Mouse (Mus musculus) limb, embryonic 15.5 days (tissue): ENCODE data around the gene St6gal1. TPM values are rescaled to one million over a fixed set of nuclear protein-coding genes. Genes with fewer than 3 reads are reported as not detected.

Experiments used
- ATAC-seq: fragments of 200-750 bp; cut with Nextera tagmentation; 2 replicates; pipeline ENCODE4 v1.8.0; 2017; ENCODE audit warnings: low read depth, moderate TSS enrichment; ENCODE audit not compliant: insufficient number of reproducible peaks, low FRiP score, low TSS enrichment
- H3K27ac ChIP-seq: fragments of 300-500 bp; sonication (generic); 2 replicates; pipeline ENCODE4 v1.5.1; 2015; ENCODE audit warnings: moderate library complexity, mild to moderate bottlenecking, inconsistent platforms
- H3K27me3 ChIP-seq: fragments of 300-500 bp; sonication (generic); 2 replicates; pipeline ENCODE4 v1.6.1; 2015; ENCODE audit warnings: inconsistent platforms
- H3K36me3 ChIP-seq: fragments of 300-500 bp; sonication (generic); 2 replicates; pipeline ENCODE4 v1.6.1; 2015; ENCODE audit warnings: inconsistent platforms
- H3K4me1 ChIP-seq: fragments of 300-500 bp; sonication (generic); 2 replicates; pipeline ENCODE4 v1.6.1; 2015; ENCODE audit warnings: inconsistent platforms
- H3K4me2 ChIP-seq: fragments of 300-500 bp; sonication (generic); 2 replicates; pipeline ENCODE4 v1.6.1; 2015; ENCODE audit warnings: mild to moderate bottlenecking, inconsistent platforms
- H3K4me3 ChIP-seq: fragments of 300-500 bp; sonication (generic); 2 replicates; pipeline ENCODE4 v1.5.1; 2015; ENCODE audit warnings: mild to moderate bottlenecking, inconsistent platforms
- H3K9ac ChIP-seq: fragments of 300-500 bp; sonication (generic); 2 replicates; pipeline ENCODE4 v1.6.1; 2015; ENCODE audit warnings: inconsistent platforms
- H3K9me3 ChIP-seq: fragments of 300-500 bp; sonication (generic); 2 replicates; pipeline ENCODE4 v1.6.1; 2016; ENCODE audit warnings: inconsistent platforms
- WGBS: fragments of 180-500 bp; shearing (Covaris S2); methylation state at CpG from one replicate; pipeline ENCODE4 v1.1.7; 2015; 5-methylcytosine and 5-hydroxymethylcytosine counted together
- polyA plus RNA-seq: library from polyadenylated mRNA; unstranded; fragments of >200 nt; fragmentation: Nextera tagmentation; extraction: Ambion mirVana; gene quantifications from 2 replicates; pipeline ENCODE4 v1.2.1, GENCODE M21; 2015

Gene St6gal1
- polyA plus RNA-seq, 1 experiment from 2014 or later: 13.6 TPM

DNA sequence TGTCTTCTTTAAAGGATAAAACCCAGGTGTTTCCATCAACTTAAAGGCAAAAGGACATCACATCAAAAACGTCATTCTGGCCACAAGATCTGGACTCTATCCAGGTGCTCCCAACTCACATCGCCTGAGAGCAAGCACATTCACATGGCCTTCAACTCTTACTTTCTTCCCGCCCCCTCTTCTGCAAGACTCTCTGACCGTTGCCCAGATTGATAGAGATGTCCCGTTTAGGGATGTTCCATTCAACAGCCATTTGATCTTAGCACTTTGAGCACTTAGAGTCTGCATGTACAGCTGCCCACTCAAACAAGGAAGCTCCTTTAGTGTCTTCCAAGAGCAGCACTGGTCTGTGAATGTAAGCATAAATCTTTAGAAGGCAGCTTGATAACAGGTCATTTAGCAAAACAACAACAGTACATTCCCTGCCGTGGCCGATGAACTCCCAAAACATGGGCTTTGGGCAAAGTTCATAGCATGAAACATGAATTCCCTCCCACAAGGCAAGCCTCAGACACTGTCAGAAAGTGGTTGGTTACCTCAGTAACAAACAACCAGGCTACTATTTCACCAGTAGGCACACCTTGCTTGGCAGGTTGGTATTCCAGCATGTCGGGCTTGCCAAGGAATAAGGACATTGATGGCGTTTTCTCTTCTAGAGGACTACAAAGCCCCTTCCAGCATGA, 32.8 kb upstream of the St6gal1 start:
- no peak overlapping the region for H3K9ac ChIP-seq
- H3K27me3 ChIP-seq: no peaks in the 10 kb centered on the region
- no peak overlapping the region for H3K4me3 ChIP-seq
- WGBS: 72% methylated on average over 9 of the region's 9 CpGs
- no peak for ATAC-seq
- no peaks in the 10 kb centered on the region for H3K9me3 ChIP-seq
- no peak overlapping the region for H3K4me2 ChIP-seq
- no peaks in the 10 kb centered on the region for H3K4me1 ChIP-seq
- no peak overlapping the region for H3K27ac ChIP-seq
- H3K36me3 ChIP-seq: no peaks in the 10 kb centered on the region

GRCm38 (mm10) chr16:23195618-23196017, 28.9 kb upstream of the St6gal1 start:
- no peak overlapping the region for H3K27ac ChIP-seq
- H3K27me3 ChIP-seq: no peaks in the 10 kb centered on the region
- no peak for ATAC-seq
- no peaks in the 10 kb centered on the region for H3K9me3 ChIP-seq
- H3K9ac ChIP-seq: no peak overlapping the region
- H3K4me2 ChIP-seq: no peak overlapping the region
- H3K36me3 ChIP-seq: no peaks in the 10 kb centered on the region
- no peak overlapping the region for H3K4me3 ChIP-seq
- WGBS: 85% methylated on average over 7 of the region's 7 CpGs
- H3K4me1 ChIP-seq: no peaks in the 10 kb centered on the region

- no peaks in the 10 kb centered on the region for H3K4me1 ChIP-seq
- no peaks in the 10 kb centered on the region for H3K36me3 ChIP-seq
- H3K4me3 ChIP-seq: no peak overlapping the region
These were observed 28.2 kb upstream of the St6gal1 start for GRCm38 (mm10) chr16:23196296-23196695.

DNA sequence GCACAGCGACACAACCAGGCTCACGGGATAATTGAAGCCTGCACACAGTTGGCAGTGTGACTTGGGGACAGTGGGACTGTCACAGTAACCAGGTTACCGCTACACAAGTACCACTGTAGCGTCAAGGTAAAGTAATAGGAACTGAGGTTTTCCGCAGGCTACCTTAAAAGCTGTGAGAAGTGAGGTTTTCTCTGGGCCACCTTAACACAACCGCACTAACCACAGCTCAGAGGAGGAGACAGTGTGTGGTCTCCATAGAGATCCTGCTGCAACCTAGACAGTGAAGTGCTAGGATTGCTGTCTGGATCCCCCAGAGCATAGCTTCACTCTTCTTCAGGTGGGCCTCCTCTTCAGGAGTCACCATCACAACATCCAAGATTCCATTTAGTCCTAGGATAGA, 27.7 kb upstream of the St6gal1 start:
- no peaks in the 10 kb centered on the region for H3K36me3 ChIP-seq
- H3K4me2 ChIP-seq: no peak overlapping the region
- no peaks in the 10 kb centered on the region for H3K9me3 ChIP-seq
- no peaks in the 10 kb centered on the region for H3K4me1 ChIP-seq
- no peaks in the 10 kb centered on the region for H3K27me3 ChIP-seq
- H3K27ac ChIP-seq: no peak overlapping the region
- H3K9ac ChIP-seq: no peak overlapping the region
- whole genome bisulfite sequencing: 91% methylated on average over 6 of the region's 6 CpGs
- ATAC-seq: no peak
- no peak overlapping the region for H3K4me3 ChIP-seq

More at GRCm38 (mm10) chr16:23196296-23196695, 28.2 kb upstream of the St6gal1 start:
- no peak for ATAC-seq
- H3K9ac ChIP-seq: no peak overlapping the region
- H3K4me2 ChIP-seq: no peak overlapping the region
- H3K9me3 ChIP-seq: no peaks in the 10 kb centered on the region
- no peaks in the 10 kb centered on the region for H3K27me3 ChIP-seq
- no peak overlapping the region for H3K27ac ChIP-seq

- Histone ChIP-seq H3K27ac (no peak overlapping the region), H3K9ac (no peak overlapping the region), H3K4me3 (no peak overlapping the region), H3K36me3 (no peaks in the 10 kb centered on the region), H3K9me3 (no peaks in the 10 kb centered on the region), H3K4me2 (no peak overlapping the region), H3K27me3 (no peaks in the 10 kb centered on the region), H3K4me1 (no peaks in the 10 kb centered on the region)
- no peak for ATAC-seq
These were observed 23.0 kb upstream of the St6gal1 start for GRCm38 (mm10) chr16:23201498-23201897.

GRCm38 (mm10) chr16:23214314-23214713, 10.2 kb upstream of the St6gal1 start:
- Histone ChIP-seq H3K36me3 (no peaks in the 10 kb centered on the region), H3K27ac (no peak overlapping the region), H3K4me1 (no peaks in the 10 kb centered on the region), H3K4me2 (no peak overlapping the region), H3K4me3 (no peak overlapping the region), H3K9me3 (no peaks in the 10 kb centered on the region), H3K9ac (no peak overlapping the region), H3K27me3 (no peaks in the 10 kb centered on the region)
- 79% methylated on average over 7 of the region's 7 CpGs for WGBS
- ATAC-seq: no peak

DNA sequence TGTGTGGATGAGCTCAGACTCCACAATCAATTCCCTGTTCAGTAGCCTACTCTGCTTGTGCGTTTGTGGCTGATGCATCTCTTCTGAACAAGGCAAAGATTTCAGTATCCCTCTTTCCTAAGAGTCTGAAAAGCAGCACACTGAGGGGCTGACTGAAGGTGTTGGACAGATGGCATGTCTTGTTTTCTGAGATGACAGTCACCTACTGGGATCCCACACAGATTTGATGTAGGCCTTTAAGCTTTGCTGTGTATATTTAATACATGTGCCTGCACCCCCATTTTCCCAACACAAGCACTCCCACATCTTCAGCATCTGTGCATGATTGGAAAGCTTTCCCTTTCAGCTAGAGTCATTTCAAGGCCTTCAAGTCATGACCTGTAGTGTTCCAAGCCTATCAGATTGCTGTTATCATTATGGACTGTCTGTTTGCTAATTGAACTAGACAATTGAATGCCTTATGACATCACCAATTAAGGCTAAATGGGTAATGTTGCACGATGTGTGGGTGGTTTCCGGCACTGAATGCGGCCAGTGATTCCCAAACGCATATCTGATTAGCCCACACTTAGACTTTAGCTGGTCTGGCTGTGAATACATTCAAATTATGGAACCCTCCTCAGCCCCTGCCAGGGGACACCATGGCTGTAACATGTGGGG, 9.2 kb upstream of the St6gal1 start:
- 88% methylated on average over 5 of the region's 5 CpGs for WGBS
- H3K4me1 ChIP-seq: no peaks in the 10 kb centered on the region
- H3K9me3 ChIP-seq: no peaks in the 10 kb centered on the region
- no peak overlapping the region for H3K4me2 ChIP-seq
- ATAC-seq: no peak
- no peak overlapping the region for H3K9ac ChIP-seq
- H3K27me3 ChIP-seq: no peaks in the 10 kb centered on the region
- no peaks in the 10 kb centered on the region for H3K36me3 ChIP-seq
- H3K27ac ChIP-seq: no peak overlapping the region
- H3K4me3 ChIP-seq: no peak overlapping the region

- Histone ChIP-seq H3K36me3 (no peaks in the 10 kb centered on the region), H3K9ac (no peak overlapping the region), H3K4me2 (no peak overlapping the region), H3K4me3 (no peak overlapping the region), H3K9me3 (no peaks in the 10 kb centered on the region), H3K27me3 (no peaks in the 10 kb centered on the region), H3K27ac (no peak overlapping the region), H3K4me1 (no peaks in the 10 kb centered on the region)
- 82% methylated on average over 9 of the region's 9 CpGs for WGBS
- no peak for ATAC-seq
These were observed 8.2 kb upstream of the St6gal1 start for GRCm38 (mm10) chr16:23216366-23216765.

- Histone ChIP-seq H3K4me2 (no peak overlapping the region), H3K27me3 (no peaks in the 10 kb centered on the region), H3K27ac (no peak overlapping the region), H3K36me3 (no peaks in the 10 kb centered on the region), H3K4me3 (no peak overlapping the region), H3K4me1 (no peaks in the 10 kb centered on the region), H3K9ac (no peak overlapping the region), H3K9me3 (no peaks in the 10 kb centered on the region)
- ATAC-seq: no peak
- 51% methylated on average over 7 of the region's 7 CpGs for WGBS
These were observed 6.2 kb upstream of the St6gal1 start for GRCm38 (mm10) chr16:23218313-23218712.

DNA sequence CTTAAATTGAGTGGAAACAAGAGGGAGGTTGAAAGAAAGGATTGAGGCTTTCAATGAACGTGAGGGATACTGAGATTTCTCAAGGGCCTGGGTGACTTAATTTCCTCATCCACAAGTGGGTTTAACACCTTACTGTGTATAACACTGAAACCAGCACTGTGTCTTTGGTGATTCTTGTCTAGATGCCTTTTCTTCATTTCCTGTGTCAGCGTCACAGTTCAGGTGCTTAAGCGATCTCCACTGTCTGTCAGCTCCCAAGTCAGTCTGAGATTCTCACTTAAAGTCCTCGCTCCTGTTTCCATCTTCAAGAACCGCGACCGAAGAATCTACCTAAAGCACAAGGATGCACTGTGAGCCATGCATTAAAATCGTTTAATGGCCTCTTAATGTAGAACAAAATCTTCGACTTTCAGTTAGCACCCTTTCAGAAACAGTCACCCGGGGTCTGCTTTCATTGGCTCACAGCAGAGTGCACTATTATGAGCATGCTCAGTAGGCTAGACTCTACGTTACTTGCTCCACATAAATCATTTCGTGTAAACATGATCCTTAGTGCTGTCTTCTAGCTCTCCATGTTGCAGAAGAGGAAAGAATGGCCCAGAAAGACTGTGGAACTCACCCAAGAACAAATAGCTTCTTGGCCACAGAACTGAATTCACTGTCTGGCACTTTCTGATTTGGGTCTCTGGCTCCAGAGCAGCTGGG, 1.2 kb upstream of the St6gal1 start:
- Histone ChIP-seq H3K27ac (peak overlapping the region; percentile 88), H3K36me3 (no peaks in the 10 kb centered on the region), H3K27me3 (no peaks in the 10 kb centered on the region), H3K4me2 (peak overlapping the region; percentile 91; the same call in 1 of the 2 replicates), H3K4me3 (no peak overlapping the region), H3K4me1 (peaks cover 26% of the 10 kb centered on the region), H3K9ac (no peak overlapping the region), H3K9me3 (no peaks in the 10 kb centered on the region)
- no peak for ATAC-seq
- WGBS: 70% methylated on average over 12 of the region's 12 CpGs

DNA sequence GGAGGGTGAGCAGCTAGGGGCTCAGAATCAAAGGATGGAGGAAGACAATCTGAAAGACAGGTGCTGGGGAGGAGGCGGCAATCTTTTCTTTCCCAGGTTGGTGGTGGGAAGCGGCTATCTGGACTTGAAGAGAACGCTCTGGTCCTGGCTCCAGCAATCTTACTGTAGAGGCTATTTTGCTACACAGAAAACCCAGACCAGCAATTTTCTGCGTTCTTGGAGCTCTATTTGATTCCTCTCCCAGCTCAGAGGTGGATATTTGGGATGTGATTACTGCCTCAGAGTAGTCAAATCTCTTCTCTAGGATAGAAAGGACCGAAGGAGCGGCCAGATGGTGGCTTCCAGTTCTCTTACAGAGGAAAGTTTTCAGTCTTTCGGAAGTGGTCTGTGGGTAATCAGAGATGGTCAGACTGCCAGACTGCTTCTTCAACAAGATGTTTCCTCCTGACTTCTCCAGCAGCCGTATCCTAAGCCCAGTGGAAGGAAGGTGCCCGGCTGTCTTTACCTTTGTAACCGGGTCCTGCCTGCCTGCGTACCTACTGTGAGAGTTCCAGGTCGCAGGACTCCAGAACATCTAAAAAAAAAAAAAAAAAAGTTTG, 570 bp upstream of the St6gal1 start:
- Histone ChIP-seq H3K36me3 (no peaks in the 10 kb centered on the region), H3K27me3 (no peaks in the 10 kb centered on the region), H3K9ac (no peak overlapping the region), H3K4me2 (peak overlapping the region; percentile 91), H3K9me3 (no peaks in the 10 kb centered on the region), H3K27ac (peak overlapping the region; percentile 88), H3K4me3 (peak overlapping the region; percentile 73), H3K4me1 (peaks cover 30% of the 10 kb centered on the region)
- no peak for ATAC-seq
- 31% methylated on average over 12 of the region's 12 CpGs for WGBS
